Mouse (Mus musculus) urinary bladder, postnatal 10 days (tissue): ENCODE results near the gene Gm20431.
A peak's percentile ranks its signal among the peaks of the same experiment; 100 is the strongest.

Experiments
- DNase-seq: peaks from one replicate; pipeline ENCODE4 v3.0.0; 2022; ENCODE audit warnings: low spot score

Gm20431 gene

DNA sequence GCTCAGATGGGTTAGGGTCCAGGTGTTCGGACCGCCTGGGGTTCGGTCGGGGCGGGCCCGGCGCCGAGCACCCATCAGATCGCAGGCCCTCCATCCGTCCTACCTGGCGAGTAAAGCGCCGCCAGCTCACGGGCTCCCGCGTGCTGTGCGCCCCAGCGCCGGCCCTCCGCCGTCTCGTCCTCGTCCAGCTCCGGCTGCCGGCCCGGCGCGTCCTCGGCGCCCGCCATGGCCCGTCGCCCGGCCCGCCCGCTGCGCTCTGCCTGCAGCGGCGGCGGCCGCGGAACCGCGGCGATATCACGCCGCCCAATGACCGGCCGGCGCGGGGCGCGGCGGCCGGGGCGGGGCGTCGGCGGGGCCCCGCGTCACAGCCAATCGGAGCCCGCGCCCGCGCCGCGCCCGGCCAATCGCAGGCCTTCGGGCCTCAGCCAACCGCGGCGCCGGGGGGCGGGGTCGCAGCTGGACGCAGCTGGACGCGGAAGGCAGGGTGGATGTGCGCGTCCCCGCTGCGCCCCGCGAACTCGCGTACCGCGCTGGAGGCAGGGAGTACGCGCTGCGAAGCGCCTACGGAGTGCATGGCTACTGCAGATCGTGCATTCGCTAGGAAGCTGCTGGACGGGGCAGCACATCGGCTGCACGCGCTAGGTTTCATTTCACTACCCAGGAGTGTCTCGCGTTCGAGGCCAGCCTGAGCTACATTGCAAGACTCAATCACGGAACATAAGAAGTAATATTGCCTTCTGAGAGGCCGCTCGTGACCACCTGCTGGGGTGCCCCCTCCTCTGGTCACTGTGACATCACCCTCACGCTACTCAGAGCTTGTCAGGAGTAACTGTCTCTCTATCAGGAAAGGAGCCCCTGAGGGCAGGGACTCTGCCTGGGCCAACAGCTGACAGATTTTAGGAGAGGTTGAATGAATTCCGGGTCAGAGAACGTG lies at the start of gene Gm20431:
Gene Gm20431, minus strand, starts transcription at position 227 of the 934 bp plus-strand sequence.
- DNase-seq, result peak; percentile 78

DNA sequence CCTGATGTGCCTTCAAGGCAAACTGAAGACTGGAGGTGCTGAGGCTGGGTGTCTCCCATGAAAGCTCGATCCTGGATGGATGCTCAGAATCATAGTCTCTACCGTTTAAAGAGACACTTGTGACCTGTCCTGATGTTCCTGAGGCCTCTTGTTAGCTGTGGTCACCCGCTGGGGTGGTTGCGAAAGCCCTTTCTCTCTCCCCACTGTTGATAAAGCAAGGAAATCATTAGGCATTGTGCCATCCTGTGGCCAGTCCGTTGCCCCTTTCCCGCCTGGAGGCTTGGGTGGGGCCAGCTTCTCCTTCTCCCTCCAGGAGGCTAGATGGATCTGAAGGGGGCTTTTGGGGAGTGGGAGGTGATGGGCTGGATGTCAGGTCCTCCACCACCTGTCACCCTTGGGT lies 49.3 kb upstream of the Gm20431 start:
- no peak for DNase-seq

DNA sequence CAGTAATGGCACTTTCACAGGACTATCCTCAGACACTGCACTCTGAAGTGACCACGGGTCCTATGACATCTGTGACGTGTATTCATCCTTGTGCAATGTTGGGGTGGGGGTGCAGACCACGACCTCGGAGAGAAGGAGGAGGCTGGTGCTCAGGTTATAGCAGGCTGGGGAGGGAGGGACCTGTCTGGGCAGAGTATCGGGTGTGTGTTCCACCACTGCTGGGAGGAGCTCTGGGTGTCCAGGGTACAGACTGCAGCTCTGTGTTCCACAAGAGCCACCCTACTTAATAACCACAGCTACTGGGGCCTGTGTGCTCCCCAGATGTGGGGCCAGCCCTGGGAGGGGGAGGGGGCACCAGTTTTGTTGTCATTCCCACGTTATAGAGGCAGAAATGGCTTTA lies 48.7 kb upstream of the Gm20431 start:
- DNase-seq, result no peak

DNA sequence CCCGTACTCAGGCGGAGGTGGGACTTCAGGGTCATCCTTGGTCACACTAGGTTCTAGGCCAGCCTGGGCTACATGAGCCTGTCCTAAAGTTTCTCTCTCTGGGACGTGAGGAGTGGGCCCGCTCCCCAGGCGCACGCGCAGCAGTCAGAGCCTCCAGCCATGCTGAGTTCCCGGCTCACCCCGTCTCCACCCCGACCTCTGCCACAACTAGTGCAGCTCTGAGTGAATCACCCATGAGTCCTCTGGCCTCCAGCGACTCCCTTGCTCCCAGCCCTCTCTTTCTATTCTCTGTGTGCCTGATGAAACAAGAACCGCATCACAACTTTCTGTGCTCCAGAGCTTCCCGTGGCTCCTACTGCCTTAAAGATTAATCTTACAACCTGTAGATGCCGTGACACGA lies 47.1 kb upstream of the Gm20431 start:
- DNase-seq, result no peak

DNA sequence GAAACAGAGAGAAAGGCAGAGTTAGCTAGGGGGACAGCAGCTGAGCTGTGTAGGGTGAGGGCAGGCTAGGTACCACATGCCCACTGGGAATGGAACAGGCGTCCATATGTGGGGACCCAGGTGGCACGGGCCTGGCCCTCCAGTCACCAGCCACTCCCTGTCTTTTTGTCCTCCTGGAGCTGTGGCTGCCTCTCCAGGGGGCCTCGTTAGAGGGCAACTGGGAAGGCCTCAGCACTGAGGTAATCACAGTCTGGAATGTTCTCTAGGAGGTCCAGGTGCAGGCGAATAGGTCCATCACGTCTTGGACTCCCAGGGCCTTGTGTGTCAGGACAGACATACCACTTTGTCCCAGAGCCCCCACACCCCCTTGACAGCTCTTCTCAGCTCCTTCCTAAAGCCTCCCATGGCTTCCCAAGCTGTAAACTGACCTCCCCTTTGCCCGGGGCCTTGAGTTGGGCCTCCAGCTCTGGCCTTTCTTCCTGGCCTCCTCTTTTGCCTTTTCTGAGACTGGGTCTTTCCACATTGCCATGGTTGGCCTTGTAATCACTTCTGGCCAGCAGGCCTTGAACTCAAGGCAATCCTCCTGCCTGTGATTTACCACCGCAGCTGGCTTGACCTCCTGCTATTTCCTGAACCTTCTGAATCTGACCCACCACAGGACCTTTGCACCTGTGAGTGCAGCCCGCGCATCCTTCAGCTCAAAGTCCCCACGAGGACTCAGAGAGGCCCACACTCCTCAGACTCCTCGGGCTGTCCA lies 45.1 kb upstream of the Gm20431 start:
- DNase-seq, result no peak

DNA sequence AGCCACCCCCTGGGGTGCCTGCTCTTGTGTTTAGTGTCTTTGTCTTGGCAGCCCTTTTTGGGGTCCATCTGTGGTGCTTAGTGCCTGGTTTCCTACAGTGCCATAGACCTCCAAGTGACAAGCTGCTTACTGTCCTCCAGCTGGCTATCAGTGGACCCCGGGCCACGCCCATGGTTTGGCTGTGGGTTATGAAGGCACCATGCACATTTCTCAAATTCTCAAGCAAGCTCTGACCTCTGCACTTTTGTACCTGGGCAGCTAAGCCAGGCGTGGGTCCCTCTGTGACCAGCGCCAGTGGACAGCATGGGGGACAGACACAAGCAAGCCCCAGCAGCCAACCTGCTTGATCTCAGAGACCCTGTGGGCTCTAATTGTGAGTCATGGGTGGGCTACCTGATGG lies 43.1 kb upstream of the Gm20431 start:
- no peak for DNase-seq

DNA sequence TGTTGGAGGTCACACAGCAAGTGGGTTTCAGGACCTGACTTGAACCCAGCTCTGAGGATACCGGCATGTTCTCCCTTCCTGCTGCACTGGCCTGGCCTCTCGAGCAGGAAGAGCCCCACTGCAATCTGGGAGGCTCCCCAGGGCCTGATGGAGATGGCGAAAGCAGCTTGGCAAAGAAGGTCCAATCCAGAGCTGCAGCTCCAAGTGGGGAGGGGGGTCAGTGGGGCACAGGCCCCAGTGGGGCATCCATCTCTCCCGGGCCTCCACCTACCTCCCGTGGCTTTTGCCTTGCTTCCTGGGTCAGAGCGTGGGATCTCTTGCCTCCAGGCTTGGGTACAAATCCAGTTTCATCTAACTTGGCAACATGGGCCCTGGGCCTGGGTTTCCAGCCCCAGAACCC lies 40.8 kb upstream of the Gm20431 start:
- DNase-seq, result no peak

DNA sequence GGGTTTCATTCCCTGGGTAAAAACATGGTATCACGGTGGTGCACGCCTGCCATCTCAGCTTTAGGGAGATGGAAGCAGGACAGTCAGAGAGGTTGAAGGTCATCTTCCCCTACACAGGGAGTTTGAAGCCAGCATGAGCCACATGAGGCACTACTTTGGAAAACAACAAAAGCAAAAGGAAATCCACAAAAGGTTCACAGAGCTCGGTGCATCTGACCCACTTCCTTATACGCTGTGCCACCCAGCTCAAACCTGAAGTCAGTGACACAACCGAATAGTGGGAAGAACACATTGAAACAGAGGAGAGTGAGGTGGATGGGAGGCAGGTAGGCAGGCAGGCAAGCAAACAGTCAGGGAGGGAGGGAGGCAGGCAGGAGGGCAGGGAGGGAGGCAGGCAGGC lies 40.2 kb upstream of the Gm20431 start:
- DNase-seq, result no peak

DNA sequence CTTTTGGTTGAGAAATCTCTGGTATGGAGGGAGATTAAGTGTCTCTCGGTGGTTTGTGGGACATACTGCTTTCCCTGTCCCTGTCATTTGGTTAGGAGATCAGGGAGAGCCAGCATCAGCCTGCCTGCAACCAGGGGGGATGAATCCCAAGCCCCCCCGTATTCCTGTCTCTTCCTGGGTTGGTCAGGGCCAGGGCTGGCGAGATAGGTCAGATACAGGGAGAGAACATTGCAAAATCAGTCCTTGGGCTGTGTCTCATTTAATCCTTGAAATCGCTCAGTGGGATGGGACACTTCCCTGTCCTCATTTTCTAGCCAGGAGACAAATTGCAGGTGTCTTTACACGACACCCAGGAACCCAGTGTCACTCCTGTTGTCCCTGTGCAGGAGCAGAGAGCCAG lies 38.7 kb upstream of the Gm20431 start:
- no peak for DNase-seq

DNA sequence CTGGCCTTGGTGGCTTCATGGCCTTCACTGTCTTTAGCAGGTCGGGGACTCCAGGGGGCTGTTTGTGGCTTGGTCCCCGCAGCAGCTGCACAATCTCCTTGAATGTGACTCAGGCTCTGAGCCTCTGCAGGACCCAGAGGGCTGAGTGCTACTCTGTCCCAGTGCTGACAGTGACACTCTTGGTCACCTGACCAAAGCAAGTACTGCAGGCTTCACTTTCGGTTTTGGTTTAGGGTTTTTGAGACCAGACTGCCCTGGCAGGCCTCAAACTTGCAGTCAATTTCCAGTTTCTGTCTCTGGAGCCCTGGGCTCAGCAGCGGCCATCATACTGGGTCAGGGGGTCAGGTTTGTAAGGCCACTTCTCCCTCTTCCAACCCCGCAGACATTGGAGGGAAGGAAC lies 36.6 kb upstream of the Gm20431 start:
- no peak for DNase-seq

DNA sequence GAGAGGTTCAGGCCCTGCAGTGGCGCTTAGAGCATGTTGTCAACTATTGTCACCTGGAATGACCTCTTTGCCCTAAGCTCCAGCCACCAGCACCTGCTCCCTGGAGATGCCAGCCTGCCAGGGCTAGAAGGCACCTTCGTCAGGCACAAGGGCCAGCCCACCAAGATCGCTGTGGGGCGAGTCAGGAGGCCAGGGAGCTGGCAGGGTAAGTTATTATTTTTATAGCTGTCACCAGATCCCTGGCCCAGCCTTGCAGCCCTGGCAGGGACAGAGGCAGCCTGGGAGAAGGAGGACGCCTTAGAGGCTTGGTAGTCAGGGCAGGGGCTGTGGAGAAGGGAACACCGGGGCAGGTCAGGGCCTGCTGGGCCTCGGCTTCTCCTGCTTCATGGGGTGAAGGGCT lies 34.8 kb upstream of the Gm20431 start:
- no peak for DNase-seq

DNA sequence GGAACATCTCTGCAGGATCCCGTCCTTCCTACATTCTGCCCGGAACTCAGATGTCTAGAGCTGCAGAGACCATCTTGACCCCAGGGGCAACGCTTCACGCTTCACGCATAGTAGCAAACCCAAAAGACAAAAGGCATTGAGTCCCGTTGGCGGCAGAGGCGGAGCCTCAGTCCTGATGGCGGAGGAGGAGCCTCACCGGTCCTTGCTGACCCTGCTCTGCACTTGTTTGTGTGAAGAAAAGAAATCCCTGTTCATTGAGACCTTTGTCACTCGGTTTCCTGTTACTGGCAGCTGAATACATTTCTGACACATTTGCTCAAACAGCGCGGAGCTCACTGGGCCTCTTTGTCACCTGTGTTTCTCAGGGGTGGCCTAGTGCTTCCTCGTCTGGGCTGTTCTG lies 34.2 kb upstream of the Gm20431 start:
- no peak for DNase-seq

DNA sequence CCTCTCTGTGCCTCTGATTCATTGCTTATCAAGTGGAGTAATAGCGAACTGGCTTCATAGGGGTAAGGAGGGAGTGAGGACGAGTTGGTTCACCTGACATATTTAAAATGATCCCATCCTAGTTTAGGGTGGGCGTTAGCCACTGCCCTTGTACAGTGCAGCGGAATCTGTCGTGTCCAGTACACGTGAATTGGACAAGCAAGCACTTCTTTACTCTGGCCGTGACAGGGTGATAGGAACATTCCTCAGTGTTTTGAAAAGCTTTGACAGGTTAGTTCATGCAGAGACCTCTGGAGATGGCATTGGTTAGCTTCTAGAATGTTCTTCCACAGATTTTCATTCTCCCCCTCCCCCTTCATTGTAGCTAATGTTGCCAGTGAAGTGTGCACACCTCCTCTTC lies 33.7 kb upstream of the Gm20431 start:
- DNase-seq, result no peak

DNA sequence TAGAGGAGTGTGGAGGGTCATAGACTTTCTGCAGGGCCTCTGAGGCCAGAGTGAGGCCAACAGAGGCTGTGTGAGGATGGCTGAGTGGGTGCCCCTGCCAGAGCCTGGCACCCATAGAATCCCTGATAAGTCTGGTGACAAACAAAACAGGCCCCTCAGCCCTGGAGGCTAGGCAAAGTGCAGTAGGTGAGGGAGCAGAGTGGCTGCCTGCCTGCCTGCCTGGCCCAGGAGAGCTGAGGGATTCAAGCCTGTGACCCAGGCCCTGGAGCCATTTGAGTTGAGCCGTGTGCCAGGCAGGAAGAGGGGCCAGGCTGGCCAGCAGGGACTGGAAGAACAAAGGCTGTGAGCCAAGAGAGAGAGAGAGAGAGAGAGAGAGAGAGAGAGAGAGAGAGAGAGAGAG lies 32.9 kb upstream of the Gm20431 start:
- DNase-seq, result no peak

DNA sequence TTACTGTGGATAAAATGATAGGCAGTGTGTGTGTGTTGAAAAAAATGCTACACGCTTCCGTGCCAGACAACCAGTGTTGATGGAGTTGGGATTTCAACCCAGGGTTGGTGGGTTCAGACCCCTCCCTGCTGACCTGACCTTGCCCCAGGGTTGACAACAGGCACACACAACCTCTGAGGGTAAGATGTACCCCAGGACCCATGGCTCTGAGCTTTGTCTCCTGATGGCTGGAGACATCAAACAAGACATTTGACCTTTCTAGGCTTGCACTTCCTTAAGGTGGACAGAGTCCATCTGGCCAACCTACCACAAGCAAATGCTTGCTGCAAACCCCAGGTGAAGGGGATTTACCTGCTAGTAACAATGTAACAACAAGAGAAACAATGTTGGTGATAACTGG lies 32.2 kb upstream of the Gm20431 start:
- no peak for DNase-seq

DNA sequence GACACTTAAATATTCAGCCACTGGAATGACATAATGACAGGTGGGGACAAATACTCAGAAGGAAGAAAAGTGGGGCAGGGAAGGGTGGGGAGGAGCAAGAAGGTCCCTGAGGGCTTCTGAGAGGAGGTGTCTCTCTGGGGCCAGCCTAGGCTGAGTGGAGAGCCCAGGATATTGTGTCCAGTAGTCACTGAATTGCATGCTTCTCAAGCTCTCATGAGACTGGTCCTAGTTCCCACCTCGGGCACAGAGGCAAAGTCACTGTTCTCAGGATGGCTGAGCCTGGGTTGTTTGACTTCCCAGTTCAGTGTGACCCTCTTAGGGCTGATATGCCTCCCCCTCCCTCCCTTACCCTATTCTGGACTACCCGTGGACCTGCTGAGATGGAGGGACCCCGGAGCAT lies 31.5 kb upstream of the Gm20431 start:
- no peak for DNase-seq

DNA sequence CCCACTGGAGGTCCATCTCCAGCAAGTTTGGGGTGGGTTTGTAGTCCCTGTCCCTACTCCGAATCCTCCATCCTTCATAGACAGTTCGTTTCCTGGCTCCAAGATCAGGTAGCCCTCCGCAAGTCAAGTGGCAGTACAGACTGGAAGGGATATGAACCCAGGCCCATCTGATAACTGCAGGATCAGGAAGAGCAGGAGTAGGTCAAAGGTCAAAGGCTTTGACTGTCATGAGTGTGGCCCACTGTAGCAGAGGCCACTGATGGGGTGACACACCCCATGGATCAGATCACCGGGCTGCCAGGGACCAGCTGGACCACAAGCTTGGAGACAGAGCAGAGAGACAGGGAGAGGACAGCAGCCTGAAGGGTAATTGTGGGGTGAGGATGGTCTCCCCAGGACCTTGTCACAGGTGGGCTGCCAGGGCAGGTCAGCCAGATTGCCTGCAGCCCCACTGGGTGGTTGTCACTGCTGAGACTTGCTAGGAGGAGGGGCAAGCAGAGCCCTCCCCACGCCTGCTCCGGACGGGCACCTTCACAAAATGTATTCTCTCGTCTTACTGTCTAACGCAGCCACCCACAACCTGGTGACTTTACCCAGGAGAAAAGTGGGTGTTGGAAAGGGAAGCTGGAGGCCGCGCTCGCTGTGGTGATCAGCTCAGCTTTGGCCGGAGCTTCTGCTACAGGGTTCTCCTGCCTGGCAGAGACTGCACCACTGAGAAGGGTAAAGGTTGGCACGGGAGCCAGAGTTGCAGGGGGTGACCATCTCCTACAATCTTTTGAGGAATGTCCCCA lies 30.8 kb upstream of the Gm20431 start:
- DNase-seq, result no peak

DNA sequence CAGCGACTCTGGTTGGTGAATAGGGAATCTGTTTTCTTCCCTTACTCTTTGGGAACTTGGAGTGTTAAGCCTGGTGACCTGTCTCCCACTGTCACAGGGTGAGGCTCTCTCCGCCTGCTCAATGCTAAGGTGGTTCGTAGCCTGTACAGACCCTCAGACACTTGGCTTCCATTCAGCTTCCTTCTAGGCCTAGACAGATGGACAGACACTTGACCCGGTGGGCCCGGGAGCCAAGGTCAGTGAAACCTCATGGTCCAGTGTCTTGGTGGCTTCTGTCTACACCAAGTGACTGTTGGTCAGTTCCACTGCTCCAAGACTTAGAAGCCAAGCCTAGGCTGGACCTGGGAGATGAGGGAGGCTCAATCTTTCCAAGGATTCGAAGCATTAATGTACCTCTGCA lies 30.1 kb upstream of the Gm20431 start:
- DNase-seq, result no peak

DNA sequence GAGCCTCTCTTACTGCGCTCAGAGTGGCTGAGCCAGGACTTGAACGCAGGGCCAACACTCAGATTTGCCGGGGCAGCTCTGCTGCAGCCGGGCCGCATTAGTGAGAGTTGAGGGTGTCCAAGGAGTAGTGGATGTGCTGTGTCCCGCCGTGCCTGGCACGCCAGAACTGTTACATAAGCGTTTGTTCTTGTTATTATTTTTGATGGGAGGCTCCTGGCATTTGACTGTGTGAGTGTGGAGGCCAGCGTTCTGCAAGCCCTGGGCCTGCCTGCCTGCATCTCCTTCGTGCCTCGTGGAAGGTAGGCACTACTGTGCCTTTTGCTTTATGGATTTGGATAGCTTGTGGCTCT lies 29.6 kb upstream of the Gm20431 start:
- no peak for DNase-seq

DNA sequence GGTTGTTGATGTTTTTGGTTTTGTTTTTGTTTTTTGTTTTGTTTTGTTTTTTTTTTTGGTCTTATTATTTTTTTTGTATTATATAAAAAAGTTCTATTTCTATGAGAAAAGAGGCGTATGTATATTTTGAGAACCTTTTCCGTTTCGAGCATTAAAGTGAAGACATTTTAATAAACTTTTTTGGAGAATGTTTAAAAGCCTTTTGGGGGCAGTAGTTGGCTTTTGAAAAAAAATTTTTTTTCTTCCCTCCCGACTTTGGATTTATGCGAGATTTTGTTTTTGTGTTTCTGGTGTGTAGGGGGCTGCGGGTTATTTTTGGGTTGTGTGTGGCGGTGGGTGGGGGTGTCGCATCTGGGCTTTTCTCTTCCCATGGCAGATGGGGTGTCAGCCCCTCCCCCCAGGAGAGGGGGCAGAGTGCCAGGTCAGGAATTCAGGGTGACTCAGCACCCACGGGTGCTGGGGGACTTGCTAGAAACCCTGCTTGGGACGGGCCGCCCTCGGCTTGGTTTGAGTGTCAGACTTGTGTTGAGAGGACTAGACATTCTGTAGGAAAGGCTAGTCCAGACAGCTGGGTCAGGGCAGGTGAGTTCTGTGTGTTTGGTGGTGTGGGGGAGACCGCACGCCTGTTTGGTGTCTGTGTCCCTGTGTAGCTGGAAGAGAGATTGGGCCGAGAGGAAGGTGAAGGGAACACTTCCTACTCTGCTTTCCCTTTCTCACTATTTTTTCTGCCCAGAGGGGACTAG lies 29.1 kb upstream of the Gm20431 start:
- DNase-seq, result no peak

DNA sequence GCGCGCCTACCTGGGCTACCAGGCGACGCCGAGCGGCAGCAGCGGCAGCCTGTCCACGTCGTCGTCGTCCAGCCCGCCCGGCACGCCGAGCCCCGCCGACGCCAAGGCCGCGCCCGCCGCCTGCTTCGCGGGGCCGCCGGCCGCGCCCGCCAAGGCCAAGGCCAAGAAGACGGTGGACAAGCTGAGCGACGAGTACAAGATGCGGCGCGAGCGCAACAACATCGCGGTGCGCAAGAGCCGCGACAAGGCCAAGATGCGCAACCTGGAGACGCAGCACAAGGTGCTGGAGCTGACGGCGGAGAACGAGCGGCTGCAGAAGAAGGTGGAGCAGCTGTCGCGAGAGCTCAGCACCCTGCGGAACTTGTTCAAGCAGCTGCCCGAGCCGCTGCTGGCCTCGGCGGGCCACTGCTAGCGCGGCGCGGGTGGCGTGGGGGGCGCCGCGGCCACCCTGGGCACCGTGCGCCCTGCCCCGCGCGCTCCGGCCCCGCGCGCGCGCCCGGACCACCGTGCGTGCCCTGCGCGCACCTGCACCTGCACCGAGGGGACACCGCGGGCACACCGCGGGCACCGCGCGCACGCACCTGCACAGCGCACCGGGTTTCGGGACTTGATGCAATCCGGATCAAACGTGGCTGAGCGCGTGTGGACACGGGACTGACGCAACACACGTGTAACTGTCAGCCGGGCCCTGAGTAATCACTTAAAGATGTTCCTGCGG lies 28.4 kb upstream of the Gm20431 start, which contains the start of gene Tmem189:
Gene Tmem189, minus strand, starts transcription at position 322 of the 718 bp plus-strand sequence.
- no peak for DNase-seq
